Mouse (Mus musculus) embryonic stem cell, embryonic (primary cell): ENCODE data around the gene Il17rd.

Experiments used
- CTCF ChIA-PET, 4 experiments: fragments of 300-600 bp in 2 of 4; fragments of 350-600 bp in 2 of 4; sonication (Branson Sonifier 250); formaldehyde crosslinking; loops; one replicate each; lab custom pipeline; 2022; ENCODE audit warnings: inconsistent platforms in 2 of 4; lab: Charles Lee
- POLR2A ChIA-PET, 4 experiments: fragments of 300-600 bp in 2 of 4; fragments of 350-600 bp in 2 of 4; sonication (Branson Sonifier 250); formaldehyde crosslinking; loops; one replicate each; lab custom pipeline; 2022; ENCODE audit warnings: antibody characterized with exemption in 4 of 4, inconsistent platforms in 1 of 4; lab: Charles Lee

Il17rd gene

DNA sequence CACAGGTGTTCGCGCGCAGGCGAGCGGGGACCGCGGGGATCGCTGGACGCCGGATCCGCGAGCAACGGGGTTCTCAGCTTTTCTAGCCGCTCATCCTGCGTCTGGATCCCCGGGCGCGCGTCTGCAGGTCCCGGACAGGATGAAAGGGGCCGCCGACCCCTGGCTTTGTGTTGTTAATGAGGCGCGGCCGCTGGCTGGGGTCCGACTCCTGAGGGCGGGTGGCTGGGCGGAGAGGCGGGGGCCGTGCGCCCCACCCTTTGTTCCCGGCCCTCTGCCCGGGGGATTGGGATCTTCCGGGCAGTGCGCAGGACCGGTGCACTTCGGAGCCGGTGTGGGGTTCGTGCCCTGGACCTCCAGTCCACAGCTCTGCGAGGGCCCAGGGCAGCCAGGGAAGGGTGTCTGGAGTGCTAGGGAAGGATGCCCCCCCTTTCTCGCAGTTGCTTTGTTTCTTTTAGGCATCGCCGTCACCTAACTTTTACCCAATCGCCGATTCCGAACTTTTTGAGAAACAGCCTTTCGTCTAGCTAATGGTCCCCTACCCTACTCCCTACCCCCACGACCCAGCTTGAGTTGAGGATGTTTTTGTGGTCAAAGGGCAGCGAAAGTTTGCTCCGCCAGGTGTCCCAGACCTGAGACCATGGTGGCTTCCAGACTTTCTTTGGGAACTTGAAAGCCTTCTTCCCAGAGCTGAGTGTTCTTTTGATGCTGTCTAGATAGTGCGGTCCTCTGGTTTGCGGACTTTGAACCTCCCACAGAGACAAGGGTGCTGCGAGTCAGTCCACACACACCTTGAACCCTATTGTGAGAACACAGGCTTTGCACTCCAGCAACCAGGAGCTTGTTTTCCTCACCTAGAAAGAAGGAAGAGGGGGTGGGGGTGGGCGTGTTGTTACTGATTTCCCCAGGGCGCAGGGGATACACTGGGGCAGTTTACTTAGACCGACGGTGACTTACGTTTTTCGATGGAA, 824 bp downstream of the Il17rd start:
- ChIA-PET CTCF (interaction anchor here (0.6 to 5.0 kb wide), 24 partner anchors 8 to 559 kb away, joined by 3 to 29 read pairs (median 5); no protein-coding TSS in a partner anchor), POLR2A (interaction anchor here (0.5 to 13.2 kb wide), 74 partner anchors 8 to 663 kb away, joined by 3 to 196 read pairs (median 4); partner anchors contain the start of genes Fam208a (in 2 of the 4), Hesx1 (in 2 of the 4), Pde12 (in 2 of the 4) and Appl1 (in 1 of the 4))

DNA sequence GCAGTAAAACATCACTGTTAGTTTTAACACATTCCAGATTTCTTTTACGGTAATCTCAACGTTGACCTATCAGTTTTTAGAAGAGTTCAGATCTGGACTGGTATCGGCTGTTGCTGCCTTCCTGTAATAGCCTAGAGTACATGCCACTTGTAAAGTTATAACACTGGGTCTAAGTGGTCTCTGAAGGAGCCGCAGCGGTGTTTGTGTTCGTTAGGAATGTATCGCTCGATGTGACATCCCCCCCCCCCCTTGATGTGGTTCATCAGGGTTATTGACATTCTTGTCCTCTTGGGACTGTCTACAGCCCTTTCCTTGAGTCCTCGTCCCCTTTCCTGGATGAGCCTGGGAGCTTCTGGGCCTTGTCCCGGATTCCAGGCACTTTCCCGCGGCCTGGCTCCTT, 1.7 kb downstream of the Il17rd start:
- ChIA-PET CTCF (interaction anchor here (0.8 to 5.0 kb wide), 7 partner anchors 9 to 56 kb away, joined by 3 to 29 read pairs (median 10); no protein-coding TSS in a partner anchor), POLR2A (interaction anchor here in 3 of 4 experiments (0.5 to 13.2 kb wide), 26 partner anchors 7 to 389 kb away, joined by 3 to 196 read pairs (median 8); partner anchors contain the start of genes Appl1 (in 1 of the 3), Fam208a (in 1 of the 3) and Pde12 (in 1 of the 3))

DNA sequence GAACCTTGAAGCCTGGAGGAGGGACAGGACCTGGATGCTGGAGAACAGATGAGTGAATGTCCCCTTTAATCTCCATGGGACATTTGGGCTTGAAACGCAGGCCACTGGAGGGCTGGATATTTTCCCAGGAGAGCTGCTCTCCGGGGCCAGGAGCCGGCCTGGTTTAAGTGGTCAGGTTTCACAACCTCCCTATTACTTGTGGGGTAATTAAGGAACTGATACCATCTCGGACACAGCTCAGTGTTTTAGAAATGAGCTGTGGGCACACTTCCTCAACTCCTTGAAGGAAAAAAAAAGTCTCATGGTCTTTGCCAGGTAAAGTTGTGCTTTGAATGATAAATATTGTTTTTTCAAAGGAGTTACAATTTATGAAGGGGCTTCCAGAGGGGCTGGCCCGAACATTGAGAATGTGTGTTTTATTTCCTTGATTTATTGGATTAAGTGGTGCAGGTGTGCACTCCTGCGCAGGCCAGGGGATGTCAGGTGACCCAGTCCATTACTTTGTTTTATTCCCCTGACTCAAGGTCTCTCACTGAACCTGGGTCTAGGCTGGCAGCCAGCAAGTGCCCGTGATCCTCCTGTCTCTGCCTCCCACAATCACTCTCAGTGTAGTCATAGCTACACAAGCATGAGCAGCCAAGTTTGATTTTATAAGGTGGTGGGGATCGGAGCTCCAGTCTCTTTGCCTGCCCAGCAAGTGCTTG, 3.7 kb downstream of the Il17rd start:
- ChIA-PET CTCF (interaction anchor here in 1 of 4 experiments (0.7 to 1.5 kb wide), 3 partner anchors 11 to 54 kb away, joined by 3 read pairs; no protein-coding TSS in a partner anchor), POLR2A (interaction anchor here in 2 of 4 experiments (0.6 to 13.2 kb wide), 14 partner anchors 8 to 72 kb away, joined by 3 to 196 read pairs (median 12); partner anchors contain the start of gene Appl1 (in 1 of the 2))

DNA sequence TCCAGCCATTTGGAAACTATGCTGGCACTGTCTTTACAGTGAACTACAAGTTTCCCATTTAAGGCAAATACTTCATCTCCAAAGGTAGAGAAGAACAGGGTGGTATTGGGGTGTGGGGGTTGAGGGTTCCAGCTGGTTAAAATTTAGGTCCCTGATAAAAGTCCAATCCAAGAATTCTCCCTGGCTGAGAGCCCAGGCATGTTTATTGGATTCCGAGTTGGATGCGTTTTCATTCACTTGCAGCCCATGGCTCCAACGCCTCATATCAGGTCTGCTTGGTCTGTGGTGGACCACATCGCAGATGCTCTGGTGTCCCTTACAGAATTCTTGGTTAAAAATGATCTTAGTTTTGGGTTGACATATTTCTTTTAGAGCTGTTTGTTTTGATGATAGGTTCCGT, 4.7 kb downstream of the Il17rd start:
- CTCF ChIA-PET = interaction anchor here (0.7 to 2.2 kb wide), 7 partner anchors 12 to 55 kb away, joined by 3 to 14 read pairs (median 3); no protein-coding TSS in a partner anchor
- POLR2A ChIA-PET = interaction anchor here in 3 of 4 experiments (0.5 to 13.2 kb wide), 22 partner anchors 9 to 74 kb away, joined by 3 to 196 read pairs (median 7); partner anchors contain the start of gene Appl1 (in 2 of the 3)

DNA sequence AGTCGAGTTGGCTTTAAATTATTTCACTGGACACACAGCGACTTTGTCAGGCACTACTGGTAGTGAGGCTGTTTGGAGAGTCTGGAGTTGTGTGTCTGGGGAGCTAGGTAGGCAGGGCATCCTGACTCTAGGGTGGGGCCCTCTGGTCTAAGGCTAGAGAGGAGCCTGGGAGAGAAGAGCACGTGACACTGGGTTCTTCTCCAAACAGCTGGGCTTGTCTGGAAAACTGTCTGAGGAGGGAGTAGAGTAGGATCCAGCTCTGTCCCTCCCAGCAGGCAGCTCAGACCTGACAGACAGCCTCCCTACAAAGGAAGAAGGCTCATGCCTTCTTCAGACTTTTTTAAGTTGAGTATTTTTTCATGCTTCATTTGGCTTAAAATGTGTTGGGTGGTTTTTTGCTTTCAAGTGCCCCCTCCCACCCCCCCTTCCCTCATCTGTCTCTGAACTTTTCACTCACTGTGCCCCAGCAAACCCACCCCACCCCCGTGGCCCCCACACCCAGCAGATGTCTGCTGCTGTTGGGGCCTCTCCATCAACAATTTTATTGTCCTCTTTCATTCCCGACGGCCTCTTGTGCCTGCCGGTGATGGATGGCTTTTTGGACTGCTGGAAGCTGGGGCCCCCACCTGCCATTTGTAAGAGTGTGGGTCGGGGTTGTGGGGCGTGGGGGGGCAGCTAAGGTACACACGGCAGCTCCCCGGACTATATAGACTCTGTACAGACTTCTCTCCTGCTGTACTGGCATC, 5.7 kb downstream of the Il17rd start:
- ChIA-PET CTCF (interaction anchor here (0.5 to 2.2 kb wide), 21 partner anchors 12 to 699 kb away, joined by 3 to 14 read pairs (median 4); partner anchors contain the start of gene Appl1 (in 1 of the 4)), POLR2A (interaction anchor here (0.5 to 13.2 kb wide), 37 partner anchors 9 to 518 kb away, joined by 3 to 196 read pairs (median 4); partner anchors contain the start of gene Appl1 (in 2 of the 4))

DNA sequence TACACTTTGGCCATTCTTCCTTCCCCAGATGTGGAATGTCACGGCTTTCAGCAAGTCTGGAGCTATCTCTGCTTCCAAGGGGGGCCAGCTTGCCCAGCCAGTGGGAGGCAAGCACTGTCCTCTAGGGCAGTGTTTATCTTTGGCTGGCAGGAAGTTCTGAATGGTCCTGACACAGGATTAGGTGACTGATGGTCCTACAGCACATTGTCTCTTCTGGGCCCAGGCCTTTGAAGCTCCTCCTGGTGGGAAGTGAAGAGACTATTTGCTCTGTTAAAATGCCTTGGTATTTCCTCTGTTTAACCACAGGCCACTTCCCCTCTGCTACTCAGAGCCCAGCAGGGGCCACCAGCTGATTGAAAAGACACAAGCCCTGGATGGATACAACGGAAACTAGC, 6.2 kb downstream of the Il17rd start:
- POLR2A ChIA-PET = interaction anchor here (0.5 to 13.2 kb wide), 30 partner anchors 10 to 518 kb away, joined by 3 to 196 read pairs (median 4); partner anchors contain the start of gene Appl1 (in 2 of the 4)
- CTCF ChIA-PET = interaction anchor here (0.6 to 2.2 kb wide), 14 partner anchors 12 to 699 kb away, joined by 3 to 14 read pairs (median 4); no protein-coding TSS in a partner anchor

DNA sequence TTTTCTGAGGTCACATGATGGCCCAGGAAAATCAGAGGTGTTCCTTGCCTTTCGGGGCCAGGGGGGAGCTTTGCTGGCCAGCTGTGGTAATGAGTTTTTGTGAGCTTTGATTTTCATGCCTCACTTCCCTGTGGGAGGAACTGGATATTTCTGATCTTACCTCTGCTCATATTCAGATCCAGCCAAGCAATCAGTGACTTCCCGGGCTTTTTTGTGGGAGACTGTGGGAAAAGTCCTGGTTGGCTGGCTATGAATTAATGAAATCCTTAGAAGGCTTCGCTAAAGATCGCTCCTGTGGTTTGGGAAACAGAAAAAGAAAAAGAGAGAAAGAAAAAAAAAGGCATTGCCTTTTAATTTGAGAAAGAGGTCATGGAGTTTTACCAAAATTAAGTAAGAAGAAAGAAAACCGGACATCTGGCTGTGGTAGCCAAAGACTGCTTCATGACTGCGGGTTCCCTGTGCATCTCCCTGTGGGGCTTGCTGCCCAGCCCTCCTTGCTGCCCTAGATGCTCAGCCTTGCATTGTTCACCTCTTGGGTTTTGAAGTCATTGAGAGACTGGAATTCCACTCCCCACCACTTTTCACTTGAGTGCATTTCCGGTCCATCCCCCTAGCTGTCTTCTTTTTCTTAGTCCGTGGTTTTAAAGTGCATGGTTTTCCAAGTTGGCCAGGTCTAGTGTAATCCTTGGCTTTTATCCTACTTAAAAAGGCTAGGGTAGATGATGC, 9.7 kb downstream of the Il17rd start:
- CTCF ChIA-PET = interaction anchor here in 2 of 4 experiments (0.7 to 1.4 kb wide), 3 partner anchors 9 to 17 kb away, joined by 3 to 4 read pairs (median 4); no protein-coding TSS in a partner anchor
- POLR2A ChIA-PET = interaction anchor here in 3 of 4 experiments (0.6 to 13.2 kb wide), 14 partner anchors 8 to 1629 kb away, joined by 3 to 196 read pairs (median 4); partner anchors contain the start of gene Il17rd (in 2 of the 3)

DNA sequence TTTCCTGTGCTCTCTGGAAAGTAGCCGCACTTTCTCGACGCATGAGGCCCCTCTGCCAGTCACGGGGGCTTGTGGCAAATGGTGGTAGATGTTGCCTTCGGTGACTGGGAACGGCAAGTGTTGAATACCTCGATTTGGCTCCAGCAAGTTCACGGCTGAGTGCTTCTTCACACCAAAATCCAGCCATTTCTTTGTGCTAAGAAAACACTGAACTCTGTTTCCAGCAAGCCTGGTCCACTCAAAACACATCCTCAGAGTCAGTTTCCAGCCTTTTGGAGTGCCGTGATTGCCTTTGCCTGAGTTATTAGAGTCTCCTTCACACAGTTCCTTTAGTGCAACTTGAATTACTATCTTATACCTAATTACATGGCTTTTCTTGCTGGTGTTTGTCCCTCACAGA, 11.3 kb downstream of the Il17rd start:
- ChIA-PET POLR2A (interaction anchor here in 2 of 4 experiments (0.8 to 3.7 kb wide), 4 partner anchors 8 to 17 kb away, joined by 3 to 20 read pairs (median 13); partner anchors contain the start of gene Il17rd (in 1 of the 2)), CTCF (interaction anchor here in 1 of 4 experiments (1.2 kb wide), 1 partner anchor 46 kb away, joined by 3 read pairs; no protein-coding TSS in a partner anchor)

DNA sequence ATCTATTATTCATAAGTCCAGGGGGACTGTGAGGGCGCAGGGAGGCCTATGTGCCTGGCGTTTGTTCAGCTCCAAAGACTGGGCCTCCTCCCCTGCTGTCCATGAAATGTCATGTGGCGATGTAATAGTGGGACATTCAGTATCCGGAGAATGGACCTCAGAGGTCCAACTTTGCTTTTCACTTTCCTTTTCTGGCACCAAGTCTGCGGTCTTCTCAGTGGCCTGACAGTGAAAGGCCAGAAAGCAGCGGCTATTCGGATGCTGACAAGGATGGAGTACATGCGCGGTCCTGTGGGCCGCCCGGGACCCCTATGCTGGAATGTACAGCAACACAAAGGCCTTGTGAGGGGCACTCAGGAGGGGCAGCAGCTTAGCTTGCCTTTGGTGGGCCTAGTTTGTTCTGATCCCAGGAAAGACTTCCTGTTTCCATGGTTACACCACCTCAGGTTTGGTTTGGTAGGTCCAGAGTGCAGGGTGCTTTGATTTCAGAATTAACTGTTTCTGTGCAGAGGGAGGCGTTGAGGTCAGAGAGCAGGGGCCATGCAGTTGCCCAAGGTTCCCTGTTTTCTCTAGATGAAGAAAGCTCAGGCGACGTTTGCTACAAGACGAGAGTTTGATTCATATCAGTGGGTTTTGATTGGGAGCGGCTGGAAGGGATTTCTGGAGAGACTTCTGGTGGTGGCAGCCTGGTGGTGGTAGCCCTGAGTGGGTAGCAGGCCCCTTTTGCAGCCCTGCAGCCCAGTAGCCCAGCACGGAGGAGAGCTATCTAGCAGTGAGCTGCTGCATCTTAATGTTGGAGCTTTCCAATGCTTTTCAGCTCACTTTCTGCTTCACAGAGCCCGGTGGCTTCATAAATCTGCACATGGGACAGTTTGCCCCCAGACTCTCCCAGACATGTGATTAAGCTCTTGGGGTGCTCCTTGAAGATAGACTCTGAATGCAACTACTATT, 12.1 kb downstream of the Il17rd start:
- CTCF ChIA-PET = interaction anchor here (0.6 to 2.0 kb wide), 6 partner anchors 16 to 46 kb away, joined by 3 to 5 read pairs (median 4); no protein-coding TSS in a partner anchor
- POLR2A ChIA-PET = interaction anchor here (0.5 to 3.7 kb wide), 17 partner anchors 7 to 375 kb away, joined by 3 to 20 read pairs (median 5); partner anchors contain the start of gene Il17rd (in 2 of the 4)

DNA sequence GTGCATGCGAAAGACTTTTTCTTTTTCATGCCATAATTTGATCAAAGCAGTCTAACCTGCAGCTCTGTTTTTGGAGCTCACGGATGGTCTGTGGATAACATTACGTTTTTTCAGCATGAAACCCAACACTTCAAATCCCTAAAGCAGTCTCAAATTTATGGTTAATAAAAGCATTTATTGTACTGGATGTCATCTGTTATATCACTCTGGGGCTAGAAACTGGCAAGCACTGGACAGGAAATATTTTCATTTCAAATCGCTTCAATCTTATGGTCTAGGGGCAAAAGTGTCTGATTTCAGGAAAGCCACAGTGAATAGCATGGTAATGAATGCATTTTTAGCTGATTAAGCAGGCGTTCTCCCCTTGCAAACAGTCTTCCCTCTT, 12.8 kb downstream of the Il17rd start:
- ChIA-PET CTCF (interaction anchor here (0.6 to 2.0 kb wide), 7 partner anchors 16 to 45 kb away, joined by 3 to 5 read pairs (median 3); no protein-coding TSS in a partner anchor), POLR2A (interaction anchor here (0.5 to 2.8 kb wide), 16 partner anchors 9 to 376 kb away, joined by 3 to 19 read pairs (median 5); partner anchors contain the start of gene Il17rd (in 2 of the 4))

DNA sequence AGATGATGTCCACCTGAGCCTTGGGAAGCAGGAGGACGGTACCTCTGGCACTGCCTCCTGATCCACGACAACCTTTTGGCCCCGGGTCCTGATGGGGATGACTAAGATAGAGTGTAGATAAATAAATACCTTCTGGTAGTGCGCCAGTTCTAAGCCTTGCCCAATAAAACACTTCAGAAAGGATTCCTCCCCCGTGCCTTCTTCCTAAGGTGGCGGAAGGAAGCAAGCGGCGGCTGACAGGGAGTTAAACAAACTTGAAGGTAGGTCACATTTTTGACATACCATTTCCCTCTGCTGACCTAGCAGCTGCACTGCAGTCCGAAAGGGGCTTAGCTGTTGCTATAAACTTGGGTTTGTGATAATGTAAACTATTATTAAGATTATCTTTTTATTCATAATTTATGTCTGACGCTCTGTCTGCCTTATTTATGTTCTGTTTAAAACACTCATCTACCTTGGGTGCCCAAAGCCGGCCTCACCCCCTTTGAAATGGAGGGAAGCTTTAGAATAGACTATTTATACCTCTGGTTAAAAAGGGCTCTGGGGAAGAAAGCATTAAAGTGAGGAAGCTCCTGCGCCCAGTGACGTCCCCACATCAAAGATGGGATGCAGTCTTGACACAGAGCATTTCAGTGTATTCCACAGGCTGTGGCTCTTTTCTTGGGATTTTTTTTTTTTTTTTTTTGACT, 19.9 kb downstream of the Il17rd start:
- CTCF ChIA-PET = interaction anchor here (0.6 to 1.4 kb wide), 12 partner anchors 9 to 356 kb away, joined by 3 to 7 read pairs (median 4); no protein-coding TSS in a partner anchor
- POLR2A ChIA-PET = interaction anchor here (0.6 to 8.7 kb wide), 32 partner anchors 7 to 760 kb away, joined by 3 to 108 read pairs (median 4); partner anchors contain the start of gene Il17rd (in 2 of the 4)

DNA sequence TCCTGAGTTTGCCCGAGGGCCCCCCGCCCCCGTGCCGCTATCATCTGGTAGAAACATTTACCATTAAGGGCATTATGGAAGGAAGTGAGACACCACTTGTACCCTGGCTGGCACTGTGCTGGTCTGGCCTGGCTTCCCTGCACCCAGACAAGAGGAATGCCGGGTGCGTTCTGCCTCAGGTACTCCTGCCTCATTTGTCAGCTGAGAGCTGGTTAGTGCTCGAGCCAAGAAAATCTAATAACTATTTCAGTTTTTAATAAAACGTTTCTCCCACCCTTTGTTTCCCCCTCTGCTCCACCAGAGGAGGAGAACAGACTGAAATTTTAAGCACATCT, 20.4 kb downstream of the Il17rd start:
- CTCF ChIA-PET = interaction anchor here (0.6 to 1.4 kb wide), 10 partner anchors 9 to 355 kb away, joined by 3 to 7 read pairs (median 4); no protein-coding TSS in a partner anchor
- POLR2A ChIA-PET = interaction anchor here (0.6 to 8.7 kb wide), 22 partner anchors 9 to 665 kb away, joined by 3 to 108 read pairs (median 5); partner anchors contain the start of gene Il17rd (in 1 of the 4)

DNA sequence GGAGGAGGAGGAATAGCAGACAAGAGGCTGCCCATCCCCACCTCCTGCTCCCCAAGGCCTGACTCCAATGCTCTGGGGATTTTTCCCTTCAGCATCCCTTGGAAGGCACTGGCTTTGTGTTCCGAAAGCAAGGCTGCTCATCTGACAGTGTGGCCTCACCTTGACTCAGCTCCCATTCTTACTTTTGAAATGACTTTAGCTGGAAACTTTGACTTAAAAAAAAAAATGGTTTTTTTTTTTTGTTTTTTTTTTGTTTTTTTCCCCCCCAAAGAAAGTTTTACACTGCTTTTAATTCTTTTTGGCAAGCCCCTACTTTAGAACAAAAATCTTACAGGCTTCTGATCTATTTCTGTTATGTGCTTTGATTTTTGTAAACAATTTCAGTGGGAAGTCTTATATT, 24.6 kb downstream of the Il17rd start:
- CTCF ChIA-PET = interaction anchor here in 1 of 4 experiments (0.7 kb wide), 2 partner anchors 34 to 52 kb away, joined by 7 to 10 read pairs; no protein-coding TSS in a partner anchor
- POLR2A ChIA-PET = interaction anchor here in 3 of 4 experiments (0.7 to 8.7 kb wide), 3 partner anchors 8 to 12 kb away, joined by 5 to 108 read pairs (median 5); no protein-coding TSS in a partner anchor
